Mouse (Mus musculus): Measurements from ENCODE around the gene Arhgap19. TPM values are rescaled to one million over a fixed set of nuclear protein-coding genes. Genes with fewer than 3 reads are reported as not detected.

The Arhgap19 gene
- polyA plus RNA-seq, 1 experiment from 2014 or later: 3.5 TPM

DNA sequence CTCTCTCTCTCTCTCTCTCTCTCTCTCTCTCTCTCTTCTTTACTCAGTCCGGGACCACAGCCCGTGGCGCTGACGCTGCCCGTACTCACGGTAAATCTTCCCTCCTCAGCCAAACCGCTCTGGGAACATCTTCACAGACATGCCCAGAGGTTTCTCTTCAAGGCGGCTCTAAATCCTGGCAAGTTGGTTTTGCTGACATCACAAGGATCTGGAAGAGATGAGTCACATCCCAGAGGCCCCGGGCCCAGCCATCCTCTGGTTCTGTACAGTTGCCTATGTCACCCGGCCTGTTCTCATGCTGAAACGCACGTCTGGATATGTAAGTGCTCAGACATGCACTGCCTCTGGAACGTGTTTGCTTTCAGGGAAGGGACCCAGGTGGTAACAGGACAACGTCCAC is 54.4 kb downstream of the Arhgap19 start:
- no peak for TF ChIP-seq CTCF (IDR thresholded peaks at IDR 0.05; ENCODE audit: low read depth)
- Histone ChIP-seq H3K36me3 (ENCODE audit: control insufficient read depth, insufficient read depth) (no peaks in the 10 kb centered on the region), H3K4me3 (ENCODE audit: low read depth, low read length) (no peak overlapping the region), H3K4me1 (replicated peaks; ENCODE audit: control insufficient read depth, insufficient read depth, low read length) (no peaks in the 10 kb centered on the region), H3K4me2 (replicated peaks; ENCODE audit: low read depth) (no peak overlapping the region), H3K9me3 (ENCODE audit: control insufficient read depth) (no peaks in the 10 kb centered on the region), H3K27ac (ENCODE audit: low read depth, low read length) (no peak overlapping the region), H3K27me3 (replicated peaks; ENCODE audit: control insufficient read depth, insufficient read depth, low read length) (peaks cover 16% of the 10 kb centered on the region), H3K9ac (ENCODE audit: low read depth, low read length) (no peak overlapping the region)
- no peak for ATAC-seq
- WGBS: 89% methylated on average over 14 of the region's 14 CpGs

- Histone ChIP-seq H3K27ac (ENCODE audit: low read depth, low read length) (no peak overlapping the region), H3K27me3 (replicated peaks; ENCODE audit: control insufficient read depth, insufficient read depth, low read length) (peaks cover 21% of the 10 kb centered on the region), H3K4me3 (ENCODE audit: low read depth, low read length) (no peak overlapping the region), H3K36me3 (ENCODE audit: control insufficient read depth, insufficient read depth) (no peaks in the 10 kb centered on the region), H3K4me1 (replicated peaks; ENCODE audit: control insufficient read depth, insufficient read depth, low read length) (no peaks in the 10 kb centered on the region), H3K9ac (ENCODE audit: low read depth, low read length) (no peak overlapping the region), H3K9me3 (ENCODE audit: control insufficient read depth) (no peaks in the 10 kb centered on the region), H3K4me2 (replicated peaks; ENCODE audit: low read depth) (no peak overlapping the region)
- ATAC-seq: no peak
- no peak for TF ChIP-seq CTCF (IDR thresholded peaks at IDR 0.05; ENCODE audit: low read depth)
- 52% methylated on average over 15 of the region's 15 CpGs for WGBS
These were observed 55.8 kb downstream of the Arhgap19 start for GRCm38 (mm10) chr19:41745941-41746557.

DNA sequence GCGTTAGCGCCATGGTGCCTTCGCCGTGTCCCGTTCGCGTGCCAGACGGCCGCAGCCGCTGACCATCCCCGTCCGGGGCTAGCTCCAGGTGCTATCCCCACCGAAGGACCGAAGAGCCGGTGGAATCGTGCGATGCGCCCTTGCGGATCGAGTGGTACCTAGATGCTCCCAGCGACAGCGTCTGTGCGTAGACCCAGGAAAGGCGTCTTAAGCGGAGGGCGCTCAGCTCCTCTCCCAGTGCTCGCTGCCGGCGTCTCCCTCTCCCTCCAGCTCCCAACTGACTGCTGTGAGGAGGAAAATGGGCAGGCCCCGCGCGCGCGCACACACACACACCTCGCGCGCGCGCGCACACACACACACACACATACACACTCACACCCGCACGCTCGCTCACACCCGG is 58.5 kb downstream of the Arhgap19 start, which contains the start of gene Slit1:
Slit1 (minus strand) TSS at position 270 of the 400 bp plus-strand sequence.
- TF ChIP-seq CTCF (IDR thresholded peaks at IDR 0.05; ENCODE audit: low read depth): no peak
- H3K27me3 ChIP-seq (replicated peaks; ENCODE audit: control insufficient read depth, insufficient read depth, low read length): peaks cover 37% of the 10 kb centered on the region
- no peak for ATAC-seq

DNA sequence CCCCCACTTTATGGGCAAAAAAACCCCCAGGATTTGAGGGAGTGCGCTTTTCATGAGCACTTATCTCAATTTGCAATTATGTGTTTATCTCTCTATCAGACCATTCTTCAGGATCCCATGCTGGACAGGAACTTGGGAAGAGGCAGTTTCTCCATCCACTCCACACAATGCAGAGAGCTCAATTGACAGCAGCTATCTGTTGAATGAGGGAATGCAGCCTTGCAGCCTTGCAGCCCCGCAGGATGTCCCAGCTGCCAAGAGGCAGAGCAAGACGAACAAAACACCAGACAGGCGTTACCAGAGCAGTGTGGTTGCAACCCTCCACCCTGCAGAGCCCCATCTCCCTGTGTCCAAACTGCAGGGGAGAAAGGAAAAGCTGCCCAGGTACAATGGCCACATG is 63.0 kb downstream of the Arhgap19 start:
- Histone ChIP-seq H3K36me3 (ENCODE audit: control insufficient read depth, insufficient read depth) (no peaks in the 10 kb centered on the region), H3K4me1 (replicated peaks; ENCODE audit: control insufficient read depth, insufficient read depth, low read length) (no peaks in the 10 kb centered on the region), H3K27me3 (replicated peaks; ENCODE audit: control insufficient read depth, insufficient read depth, low read length) (peaks cover 45% of the 10 kb centered on the region), H3K9me3 (ENCODE audit: control insufficient read depth) (no peaks in the 10 kb centered on the region), H3K4me2 (replicated peaks; ENCODE audit: low read depth) (no peak overlapping the region), H3K9ac (ENCODE audit: low read depth, low read length) (no peak overlapping the region), H3K27ac (ENCODE audit: low read depth, low read length) (no peak overlapping the region), H3K4me3 (ENCODE audit: low read depth, low read length) (no peak overlapping the region)
- no peak for ATAC-seq
- TF ChIP-seq CTCF (IDR thresholded peaks at IDR 0.05; ENCODE audit: low read depth): no peak
- 24% methylated on average over 4 of the region's 4 CpGs for WGBS

More for the DNA sequence above, 58.5 kb downstream of the Arhgap19 start, which contains the start of gene Slit1:
- H3K36me3 ChIP-seq (ENCODE audit: control insufficient read depth, insufficient read depth): no peaks in the 10 kb centered on the region
- H3K27ac ChIP-seq (ENCODE audit: low read depth, low read length): no peak within 1 kb of the TSS
- no peak within 1 kb of the TSS for H3K9ac ChIP-seq (ENCODE audit: low read depth, low read length)
- H3K4me1 ChIP-seq (replicated peaks; ENCODE audit: control insufficient read depth, insufficient read depth, low read length): no peaks in the 10 kb centered on the region
- peak within 1 kb of the TSS; percentile 61 for H3K4me2 ChIP-seq (replicated peaks; ENCODE audit: low read depth)
- no peaks in the 10 kb centered on the region for H3K9me3 ChIP-seq (ENCODE audit: control insufficient read depth)
- peak within 1 kb of the TSS; percentile 27 for H3K4me3 ChIP-seq (ENCODE audit: low read depth, low read length)
- WGBS: 1% methylated on average over 39 of the region's 44 CpGs

DNA sequence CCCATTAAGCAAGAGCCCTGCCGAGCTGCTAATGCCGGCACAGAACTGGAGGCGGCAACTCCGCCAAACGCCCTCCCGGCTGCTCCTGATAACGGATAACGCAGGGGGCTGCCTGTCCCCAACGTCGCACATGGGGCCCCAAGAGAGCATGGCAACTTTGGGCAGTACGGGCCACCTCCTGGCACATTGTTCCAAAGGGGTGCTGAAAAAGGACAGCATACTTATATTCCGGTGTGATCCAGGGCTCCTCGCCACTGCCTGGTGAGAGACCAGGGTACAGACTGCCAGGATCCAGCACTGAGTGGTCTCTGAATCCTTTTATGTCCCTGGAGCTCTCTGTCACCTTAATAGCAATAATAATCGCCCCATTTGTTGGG is 63.4 kb downstream of the Arhgap19 start:
- Histone ChIP-seq H3K9me3 (ENCODE audit: control insufficient read depth) (no peaks in the 10 kb centered on the region), H3K4me1 (replicated peaks; ENCODE audit: control insufficient read depth, insufficient read depth, low read length) (no peaks in the 10 kb centered on the region), H3K27ac (ENCODE audit: low read depth, low read length) (no peak overlapping the region), H3K27me3 (replicated peaks; ENCODE audit: control insufficient read depth, insufficient read depth, low read length) (peaks cover 41% of the 10 kb centered on the region), H3K4me2 (replicated peaks; ENCODE audit: low read depth) (no peak overlapping the region), H3K36me3 (ENCODE audit: control insufficient read depth, insufficient read depth) (no peaks in the 10 kb centered on the region), H3K9ac (ENCODE audit: low read depth, low read length) (no peak overlapping the region), H3K4me3 (ENCODE audit: low read depth, low read length) (no peak overlapping the region)
- TF ChIP-seq CTCF (IDR thresholded peaks at IDR 0.05; ENCODE audit: low read depth): no peak
- 13% methylated on average over 14 of the region's 14 CpGs for WGBS
- no peak for ATAC-seq

DNA sequence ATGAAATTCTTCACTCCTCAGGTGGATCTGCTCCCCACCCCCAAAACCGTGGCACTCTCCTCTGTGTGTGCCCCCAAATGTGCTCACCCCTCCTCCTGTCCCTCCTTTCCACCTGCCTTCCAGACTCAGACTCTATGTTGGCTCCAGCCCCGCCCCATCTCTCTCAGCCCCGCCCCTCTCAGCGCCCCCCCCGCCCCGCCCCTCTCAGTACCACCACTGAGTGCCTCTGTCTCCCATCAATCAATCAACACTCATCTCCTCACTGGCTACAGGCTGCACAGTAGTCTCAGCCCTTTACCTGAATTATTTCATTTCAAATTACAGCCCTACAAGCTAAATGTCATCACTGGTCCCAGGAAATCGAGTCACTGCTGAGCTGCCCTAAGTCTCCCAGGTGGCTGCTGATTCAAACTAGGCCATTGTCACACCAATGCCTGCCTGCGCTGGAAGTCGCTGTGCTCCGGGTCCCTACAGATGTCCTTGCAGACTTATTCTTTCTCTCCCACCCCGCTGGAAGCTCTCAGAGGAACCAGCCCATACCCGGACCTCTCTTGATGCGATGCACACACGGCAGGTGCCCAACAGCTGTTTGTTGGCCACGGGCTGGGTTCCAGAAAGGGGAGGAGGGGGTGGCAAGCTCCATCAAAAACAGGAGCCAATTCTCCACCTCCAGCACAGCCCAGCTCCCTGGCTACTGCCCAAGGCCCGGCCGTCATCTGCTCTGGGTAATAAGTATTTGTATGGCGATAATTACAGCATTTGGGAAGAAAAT is 64.0 kb downstream of the Arhgap19 start:
- H3K9me3 ChIP-seq (ENCODE audit: control insufficient read depth): no peaks in the 10 kb centered on the region
- no peak overlapping the region for H3K4me3 ChIP-seq (ENCODE audit: low read depth, low read length)
- no peaks in the 10 kb centered on the region for H3K36me3 ChIP-seq (ENCODE audit: control insufficient read depth, insufficient read depth)
- H3K4me2 ChIP-seq (replicated peaks; ENCODE audit: low read depth): no peak overlapping the region
- TF ChIP-seq CTCF (IDR thresholded peaks at IDR 0.05; ENCODE audit: low read depth): no peak
- 6% methylated on average over 18 of the region's 18 CpGs for WGBS
- H3K4me1 ChIP-seq (replicated peaks; ENCODE audit: control insufficient read depth, insufficient read depth, low read length): no peaks in the 10 kb centered on the region
- H3K27me3 ChIP-seq (replicated peaks; ENCODE audit: control insufficient read depth, insufficient read depth, low read length): peaks cover 35% of the 10 kb centered on the region
- no peak overlapping the region for H3K9ac ChIP-seq (ENCODE audit: low read depth, low read length)
- no peak for ATAC-seq
- H3K27ac ChIP-seq (ENCODE audit: low read depth, low read length): no peak overlapping the region
